Comparison of ENCODE assay signal across 1 mouse cellular context in the genomic region with DNA sequence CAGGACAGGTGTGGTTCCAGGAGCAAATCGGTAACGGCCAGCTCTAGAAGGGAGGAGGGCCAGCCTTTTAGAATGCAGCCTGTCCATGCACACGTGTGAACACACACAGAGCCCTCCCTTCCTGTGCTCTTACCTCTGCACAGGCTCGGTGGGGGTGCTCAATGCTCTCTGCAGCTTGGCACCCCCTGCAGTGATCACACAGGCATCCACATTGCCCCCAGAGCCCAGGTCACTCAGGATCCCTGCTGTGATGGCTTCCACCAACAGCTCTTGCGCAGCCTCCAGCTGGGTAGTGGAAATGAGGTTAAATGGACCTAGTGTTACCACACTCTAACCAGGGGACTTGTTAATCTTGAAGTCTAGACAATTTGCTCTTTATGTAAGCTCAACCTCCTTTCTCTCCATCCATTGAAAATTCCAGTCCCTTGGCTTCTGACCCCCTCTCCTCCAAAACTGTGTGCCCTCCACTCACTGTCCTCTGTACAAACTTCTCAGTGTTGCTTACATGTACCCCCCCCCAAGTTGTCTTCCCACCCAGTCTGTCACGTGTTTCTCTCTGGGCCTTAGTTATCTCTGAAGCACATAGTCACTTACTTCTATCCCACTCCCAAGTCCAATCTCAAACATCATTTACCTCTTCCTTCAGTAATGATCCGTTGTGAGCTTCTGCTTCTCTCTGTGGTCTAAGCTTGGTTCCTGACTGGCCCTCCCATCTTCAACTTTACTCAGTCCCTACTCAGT.
TF ChIP-seq lines count a peak whose summit lies in the region.

No protein-coding gene starts in this region.

TF ChIP-seq in MEL, 35 proteins besides CTCF, POLR2A, EP300 and RAD21 (continued from another document):
- TF ChIP-seq SIN3A (IDR thresholded peaks at IDR 0.05; ENCODE audit: low read length) (no peak; the same call in 1 of the 2 replicates), ZMIZ1 (IDR thresholded peaks at IDR 0.05; ENCODE audit: low read depth, low read length) (0 out of 2 replicates have a peak, but pooled peaks have one; percentile 11), ETS1 (IDR thresholded peaks at IDR 0.05; ENCODE audit: low read depth, low read length) (peak; percentile 27; the same call in 1 of the 2 replicates), MXI1 (IDR thresholded peaks at IDR 0.05; ENCODE audit: low read depth, low read length) (no peak), GABPA (IDR thresholded peaks at IDR 0.05; ENCODE audit: low read depth, low read length) (no peak), TCF12 (IDR thresholded peaks at IDR 0.05; ENCODE audit: low read depth, low read length) (no peak), SMC3 (IDR thresholded peaks at IDR 0.05; ENCODE audit: low read depth, low read length) (no peak), CHD1 (IDR thresholded peaks at IDR 0.05; ENCODE audit: low read depth, low read length) (no peak), MEF2A (IDR thresholded peaks at IDR 0.05; ENCODE audit: extremely low read depth, insufficient replicate concordance, low read depth, low read length, poor library complexity, severe bottlenecking) (no peak), GATA1 (IDR thresholded peaks at IDR 0.05; ENCODE audit: low read depth, low read length) (no peak), USF1 (IDR thresholded peaks at IDR 0.05; ENCODE audit: low read depth, low read length) (peak; percentile 86), NRF1 (IDR thresholded peaks at IDR 0.05; ENCODE audit: insufficient read depth, low read depth, low read length, poor library complexity, severe bottlenecking) (no peak), MYB (IDR thresholded peaks at IDR 0.05; ENCODE audit: low read depth, low read length) (no peak), MAX (IDR thresholded peaks at IDR 0.05; ENCODE audit: low read length) (peak; percentile 62), KAT2A (conservative IDR thresholded peaks at IDR 0.05; ENCODE audit: low read depth, low read length) (no peak), HCFC1 (IDR thresholded peaks at IDR 0.05; ENCODE audit: low read depth, low read length) (no peak), MAZ (IDR thresholded peaks at IDR 0.05; ENCODE audit: low read depth, low read length) (0 out of 2 replicates have a peak, but pooled peaks have one; percentile 30), TAL1 (IDR thresholded peaks at IDR 0.05; ENCODE audit: low read length) (no peak), ZKSCAN1 (IDR thresholded peaks at IDR 0.05; ENCODE audit: low read depth, low read length) (no peak), JUND (IDR thresholded peaks at IDR 0.05; ENCODE audit: low read depth, low read length) (no peak), POLR2AphosphoS5 (IDR thresholded peaks at IDR 0.05; ENCODE audit: borderline replicate concordance, low read depth, low read length) (no peak), TBP (IDR thresholded peaks at IDR 0.05; ENCODE audit: low read depth, low read length) (no peak), CHD2 (IDR thresholded peaks at IDR 0.05; ENCODE audit: low read length) (no peak), E2F4 (IDR thresholded peaks at IDR 0.05; ENCODE audit: borderline replicate concordance, low read depth, low read length) (no peak), ZNF384 (IDR thresholded peaks at IDR 0.05; ENCODE audit: low read depth, low read length) (no peak)
